Mouse (Mus musculus) induced T-regulatory cell, adult 2 months (primary cell): ENCODE measurements around the gene Ints3.
A peak's percentile ranks its signal among the peaks of the same experiment; 100 is the strongest.

Experiments
- DNase-seq: peaks from one replicate; pipeline ENCODE4 v3.0.0-alpha.2; 2012; ENCODE audit warnings: low read depth

Ints3 gene

GRCm38 (mm10) chr3:90391004-90391403, 42.4 kb downstream of the Ints3 start:
- no peak for DNase-seq

- DNase-seq: no peak
Measured at GRCm38 (mm10) chr3:90389511-90390490, 43.6 kb downstream of the Ints3 start, which contains the start of gene Slc27a3. Gene Slc27a3 (minus strand): TSS chr3:90389938.

- no peak for DNase-seq
Measured at GRCm38 (mm10) chr3:90388726-90389510, 44.5 kb downstream of the Ints3 start.

- no peak for DNase-seq
Measured at GRCm38 (mm10) chr3:90388192-90388591, 45.2 kb downstream of the Ints3 start.

GRCm38 (mm10) chr3:90387483-90387882, 45.9 kb downstream of the Ints3 start:
- DNase-seq: no peak

GRCm38 (mm10) chr3:90386817-90387216, 46.6 kb downstream of the Ints3 start:
- no peak for DNase-seq

- no peak for DNase-seq
Measured at GRCm38 (mm10) chr3:90384851-90385375, 48.5 kb downstream of the Ints3 start.

GRCm38 (mm10) chr3:90383690-90384089, 49.7 kb downstream of the Ints3 start:
- DNase-seq: no peak

GRCm38 (mm10) chr3:90381727-90382126, 51.7 kb downstream of the Ints3 start:
- DNase-seq: no peak

GRCm38 (mm10) chr3:90378496-90378895, 54.9 kb downstream of the Ints3 start:
- DNase-seq: no peak

- no peak for DNase-seq
Measured at GRCm38 (mm10) chr3:90376247-90376585, 57.2 kb downstream of the Ints3 start.

GRCm38 (mm10) chr3:90375562-90376246, 57.7 kb downstream of the Ints3 start:
- DNase-seq: no peak

- DNase-seq: no peak
Measured at GRCm38 (mm10) chr3:90374368-90374767, 59.1 kb downstream of the Ints3 start.

- DNase-seq: peak; percentile 91
Measured at GRCm38 (mm10) chr3:90373432-90374028, 59.9 kb downstream of the Ints3 start.

- peak; percentile 29 for DNase-seq
Measured at GRCm38 (mm10) chr3:90372817-90373216, 60.6 kb downstream of the Ints3 start.

- DNase-seq: no peak
Measured at GRCm38 (mm10) chr3:90371857-90372256, 61.6 kb downstream of the Ints3 start.

- no peak for DNase-seq
Measured at GRCm38 (mm10) chr3:90369041-90369440, 64.4 kb downstream of the Ints3 start.

GRCm38 (mm10) chr3:90367001-90367632, 66.3 kb downstream of the Ints3 start:
- no peak for DNase-seq

- DNase-seq: no peak
Measured at GRCm38 (mm10) chr3:90362346-90362745, 71.1 kb downstream of the Ints3 start.

- no peak for DNase-seq
Measured at GRCm38 (mm10) chr3:90361476-90361875, 71.9 kb downstream of the Ints3 start.

- peak; percentile 50 for DNase-seq
Measured at GRCm38 (mm10) chr3:90359230-90359629, 74.2 kb downstream of the Ints3 start.
